Mouse (Mus musculus) telencephalon, adult 2 months (tissue): ENCODE measurements around the gene Ddi2.

Source experiments
- DNase-seq: peaks from one replicate; pipeline ENCODE4 v3.0.0-alpha.2; 2011; ENCODE audit warnings: low read depth, low spot score

The Ddi2 gene

DNA sequence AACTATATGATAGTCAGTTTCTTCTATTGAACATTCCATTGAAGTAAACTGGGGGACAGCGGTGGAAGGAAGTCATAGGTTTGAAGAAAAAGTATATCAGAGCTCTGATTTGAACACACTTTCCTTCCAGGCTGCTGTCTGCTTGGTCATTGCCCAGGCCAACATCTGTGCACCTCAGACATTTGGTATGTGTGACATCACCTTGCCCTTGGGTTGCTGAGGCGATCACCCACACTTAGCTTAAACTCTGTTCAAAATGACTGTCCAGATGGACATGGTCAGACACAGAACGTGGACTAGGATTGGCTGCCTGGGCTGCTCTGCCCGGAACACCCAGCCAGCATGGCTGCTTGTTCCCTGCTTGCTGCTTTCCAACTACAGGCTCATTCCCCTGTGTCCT is 19.2 kb upstream of the Ddi2 start:
- no peak for DNase-seq

DNA sequence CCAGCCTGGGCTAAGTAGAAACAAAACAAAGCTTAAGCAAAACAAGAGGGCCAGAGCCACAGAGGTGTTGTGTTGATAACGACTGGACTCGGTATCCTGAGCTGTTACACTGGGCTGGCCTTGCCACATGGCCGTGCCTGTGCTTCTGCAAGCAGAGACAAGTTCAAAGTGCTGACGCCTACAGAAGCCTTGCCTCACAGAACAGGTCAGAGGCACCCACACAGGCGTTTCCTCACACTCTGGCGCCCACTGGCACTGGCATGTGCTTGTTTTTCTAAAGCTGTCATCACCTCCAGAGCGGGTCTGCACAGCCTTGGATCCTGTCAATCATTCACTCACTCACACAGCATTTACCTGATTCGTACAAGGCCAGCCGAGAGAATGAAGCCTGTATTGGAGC is 18.6 kb upstream of the Ddi2 start:
- DNase-seq: no peak

DNA sequence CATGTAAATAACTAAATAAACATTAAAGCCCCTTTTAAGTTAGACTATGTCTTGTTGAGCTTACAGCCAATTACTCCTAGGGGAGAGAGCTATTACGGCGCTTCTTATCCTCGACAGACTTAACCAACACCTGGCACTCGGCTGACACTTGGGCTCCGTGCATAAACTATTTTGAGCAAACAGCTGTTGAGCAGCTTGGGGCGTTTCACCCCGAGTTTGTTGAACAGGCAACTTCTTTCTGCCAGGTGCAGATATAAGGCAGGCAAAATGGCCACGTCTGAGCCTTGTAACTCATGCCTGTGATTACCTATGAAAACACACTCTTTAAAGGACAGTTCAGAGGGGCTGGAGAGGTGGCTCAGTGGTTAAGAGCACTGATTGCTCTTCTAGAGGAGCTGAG is 14.8 kb upstream of the Ddi2 start:
- no peak for DNase-seq

DNA sequence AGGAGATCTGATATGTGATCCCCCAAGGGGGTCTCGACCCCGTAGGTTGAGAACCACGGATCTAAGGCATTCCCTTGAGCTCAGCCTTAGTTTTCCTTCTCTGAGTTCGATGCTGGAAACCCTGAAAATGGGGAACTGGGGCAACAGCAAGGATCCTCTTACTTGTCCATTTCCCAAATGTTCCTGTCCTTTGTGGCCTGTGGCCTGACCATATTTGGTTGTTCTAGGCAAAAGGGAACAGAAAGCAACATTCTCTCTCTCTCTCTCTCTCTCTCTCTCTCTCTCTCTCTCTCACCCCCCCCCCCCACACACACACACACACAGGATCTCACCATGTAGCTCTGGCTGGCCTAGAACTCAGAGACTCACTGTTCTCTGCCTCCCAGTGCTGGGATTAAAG is 13.6 kb upstream of the Ddi2 start:
- DNase-seq: no peak

DNA sequence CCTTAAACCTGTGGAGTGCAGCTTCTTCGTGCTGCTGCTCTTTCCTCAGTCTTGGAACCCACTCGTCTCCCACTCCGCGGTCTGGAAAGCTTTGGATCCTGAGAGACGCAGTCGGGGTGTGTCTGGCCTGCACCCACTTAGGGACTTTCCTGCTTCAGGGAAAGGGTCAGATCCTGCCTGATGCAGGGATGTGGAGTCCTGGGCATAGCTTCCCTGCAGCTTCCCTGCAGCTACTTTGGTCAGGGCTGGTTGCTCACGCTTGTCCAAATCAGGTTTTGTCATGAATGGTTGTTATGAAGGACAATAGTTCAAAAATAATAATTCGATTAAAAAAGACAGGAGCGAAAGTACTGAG is 12.0 kb upstream of the Ddi2 start:
- no peak for DNase-seq

DNA sequence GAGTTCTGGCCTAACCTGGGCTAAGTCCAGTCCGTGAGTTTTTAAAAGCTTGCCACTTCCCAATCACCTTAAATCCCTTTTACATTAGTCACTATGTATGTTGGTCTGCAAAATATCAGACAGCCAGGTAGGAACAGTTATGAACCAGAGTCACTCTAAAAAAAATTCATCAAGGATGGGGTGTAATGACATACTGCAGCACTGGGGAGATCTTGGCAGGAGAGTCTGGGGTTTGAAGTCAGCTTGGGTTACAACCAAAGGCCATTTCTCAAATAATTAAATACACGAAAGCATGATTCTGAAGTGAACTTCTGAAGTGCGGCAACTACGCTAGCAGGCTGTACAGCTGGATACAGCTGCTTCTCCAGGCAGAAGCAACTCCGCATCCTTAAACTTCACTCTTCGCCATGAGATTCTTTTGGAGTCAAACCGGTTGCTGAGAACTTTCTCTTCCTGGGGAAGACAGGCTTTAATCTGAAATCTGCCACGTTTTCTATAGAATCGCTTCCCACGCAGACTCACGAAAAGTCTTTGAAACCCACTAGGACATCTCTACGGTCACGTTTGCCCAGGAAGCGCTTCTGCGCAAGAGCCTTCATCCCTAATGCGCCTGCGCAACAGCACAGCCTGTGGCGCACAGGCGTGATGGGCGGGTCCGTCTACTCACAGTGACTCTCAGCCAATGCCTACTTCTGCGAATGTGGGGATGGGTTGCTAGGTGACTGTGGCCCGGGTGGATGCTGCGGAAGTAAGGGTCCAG is 11.4 kb upstream of the Ddi2 start:
- peak; percentile 94 for DNase-seq

DNA sequence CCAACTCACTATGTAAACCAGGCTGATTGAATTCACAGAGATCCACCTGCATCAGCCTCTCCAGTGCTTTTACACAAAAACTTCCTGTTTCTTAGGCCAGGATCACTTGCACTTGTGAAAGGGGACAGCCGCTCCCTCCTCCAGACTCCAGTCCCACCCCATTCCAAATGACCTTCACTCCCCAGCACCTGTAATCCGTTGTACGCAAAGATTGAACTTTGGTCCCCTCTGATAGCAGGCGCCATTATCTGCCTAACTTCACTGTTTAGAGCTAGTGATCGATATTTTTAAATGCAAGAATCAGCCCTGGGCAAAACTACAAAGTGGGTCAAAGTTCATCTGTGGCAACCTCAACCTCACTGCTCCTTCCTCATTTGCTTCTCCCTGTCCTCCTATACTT is 8.5 kb upstream of the Ddi2 start:
- no peak for DNase-seq

DNA sequence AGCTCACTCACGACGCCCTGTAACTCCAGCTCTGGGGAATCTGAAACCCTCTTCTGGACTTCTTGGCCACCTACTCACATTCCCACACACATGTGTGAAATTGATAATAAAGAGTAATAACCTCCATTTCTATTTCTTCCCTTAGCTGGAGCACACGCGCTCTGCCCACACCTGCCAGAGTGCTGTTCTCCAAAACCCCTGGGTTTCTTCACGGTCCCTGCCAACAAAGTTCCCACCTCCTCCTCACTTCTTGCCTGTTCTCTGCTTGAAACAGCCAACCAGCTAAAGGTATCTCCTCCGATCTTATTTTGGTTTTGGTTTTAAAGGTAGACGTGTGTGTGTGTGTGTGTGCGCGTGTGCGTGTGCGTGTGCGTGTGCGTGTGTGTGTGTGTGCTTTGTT is 7.2 kb upstream of the Ddi2 start:
- DNase-seq: peak; percentile 61

DNA sequence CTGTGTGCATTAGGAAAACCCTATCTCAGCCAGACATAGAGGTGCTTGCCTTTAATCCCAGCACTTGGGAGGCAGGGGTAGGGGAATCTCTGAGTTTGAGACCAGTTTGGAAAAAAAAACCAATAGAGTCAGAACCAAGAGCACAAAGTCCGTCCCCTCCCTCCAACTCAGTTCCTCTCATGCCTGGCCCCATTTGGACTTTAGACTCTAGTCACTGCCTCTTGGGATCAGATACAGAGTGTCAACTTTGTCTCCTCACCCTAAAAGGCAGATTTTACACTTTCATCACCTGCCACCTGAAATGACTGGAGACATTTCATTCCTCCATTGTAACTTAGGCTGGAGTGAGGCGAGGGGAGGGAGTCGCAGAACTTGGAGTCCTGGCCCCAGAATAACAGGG is 6.0 kb upstream of the Ddi2 start:
- DNase-seq: no peak

DNA sequence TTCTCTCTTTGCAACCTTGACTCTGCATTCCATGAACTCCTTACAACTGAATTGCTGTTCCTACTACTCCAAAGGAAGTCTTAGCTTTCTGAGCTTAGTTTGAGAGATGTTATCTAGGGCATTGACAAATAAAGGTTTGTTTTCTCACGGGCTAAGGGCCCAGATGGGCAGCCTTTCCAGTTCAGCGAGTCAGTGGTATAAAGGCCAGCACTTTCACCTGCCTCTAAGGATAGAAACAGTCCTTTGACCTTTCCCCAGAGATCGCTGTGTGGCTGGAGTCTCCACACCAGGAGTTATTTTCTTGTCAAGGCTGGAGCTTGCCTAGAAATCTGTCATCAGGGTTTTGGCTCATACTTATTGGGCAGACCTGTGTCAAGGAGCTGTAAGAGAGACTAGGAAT is 2.5 kb upstream of the Ddi2 start:
- no peak for DNase-seq

DNA sequence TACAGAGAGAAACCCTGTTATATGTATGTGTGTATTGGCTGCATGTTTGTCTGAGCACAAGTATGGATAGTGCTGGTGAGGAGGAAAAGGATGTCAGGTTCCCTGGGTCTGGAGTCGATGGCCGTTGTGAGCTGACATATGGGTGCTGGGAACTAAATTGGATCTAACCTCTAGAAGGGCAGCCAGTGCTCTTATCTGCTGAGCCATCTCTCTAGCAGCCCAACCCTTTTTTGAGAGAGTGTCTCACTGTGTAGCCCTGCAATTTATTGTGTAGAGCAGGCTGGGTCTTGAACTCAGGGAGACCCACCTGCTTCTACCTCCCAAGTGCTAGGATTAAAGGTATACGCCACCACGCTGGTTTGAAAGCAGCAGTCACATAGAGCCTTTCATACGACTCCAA is 2.1 kb upstream of the Ddi2 start:
- DNase-seq: no peak

DNA sequence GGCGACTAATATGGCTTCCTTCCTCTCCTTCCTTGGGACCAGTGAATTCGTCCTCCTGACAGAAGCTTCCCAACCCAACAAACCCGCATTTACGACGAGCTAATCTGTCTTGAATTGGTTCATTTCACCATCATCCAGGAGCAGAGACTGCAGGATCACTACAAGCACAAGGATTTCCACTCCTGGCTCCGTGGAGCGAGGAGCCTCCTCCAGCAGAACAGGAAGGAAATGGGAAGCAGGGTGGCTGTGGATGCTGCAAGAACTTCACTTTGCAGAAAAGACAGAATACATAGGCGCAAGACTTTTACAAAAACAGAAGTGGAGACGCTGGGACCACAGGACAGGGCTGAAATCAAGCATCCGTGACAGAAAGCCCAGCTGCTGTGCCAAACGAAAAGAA is 1.4 kb upstream of the Ddi2 start:
- DNase-seq: no peak

DNA sequence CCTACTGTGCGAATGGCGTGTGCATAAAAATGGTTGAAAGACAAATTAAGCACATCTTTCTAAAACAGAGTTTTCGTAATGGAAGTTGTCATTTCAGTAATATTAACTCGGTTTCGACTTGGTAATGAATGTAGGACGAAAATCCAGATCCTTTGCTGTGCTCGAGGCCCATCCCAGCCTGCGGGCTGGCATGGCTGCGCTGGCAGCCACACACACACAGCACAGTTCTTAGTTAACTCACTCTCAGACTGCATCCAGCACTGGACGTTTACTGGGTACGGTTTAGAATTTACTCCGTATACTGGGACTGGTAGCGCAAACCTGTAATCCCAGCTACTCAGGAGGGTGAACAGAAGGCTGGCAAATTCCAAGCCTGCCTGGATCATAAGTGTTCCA is 452 bp upstream of the Ddi2 start:
- DNase-seq: no peak

DNA sequence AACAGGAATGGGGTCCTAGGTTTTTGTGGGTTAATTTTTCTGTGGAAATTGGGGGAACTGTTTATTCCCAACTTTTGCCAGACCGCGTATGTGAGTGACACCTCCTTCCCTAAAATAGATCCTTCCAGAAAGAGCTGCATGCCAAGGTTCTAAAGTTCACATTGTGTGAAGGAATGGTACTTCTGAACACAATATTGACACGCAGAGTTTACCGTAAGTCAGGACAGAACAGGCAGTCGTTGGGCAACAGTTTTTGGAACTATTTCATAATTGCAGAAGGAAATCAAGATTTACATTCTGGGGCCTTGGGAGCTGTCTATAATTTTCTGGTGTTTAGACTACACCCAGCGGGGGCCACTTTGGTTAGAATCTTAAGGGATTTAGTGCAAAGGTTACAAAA is 1.3 kb downstream of the Ddi2 start:
- no peak for DNase-seq

DNA sequence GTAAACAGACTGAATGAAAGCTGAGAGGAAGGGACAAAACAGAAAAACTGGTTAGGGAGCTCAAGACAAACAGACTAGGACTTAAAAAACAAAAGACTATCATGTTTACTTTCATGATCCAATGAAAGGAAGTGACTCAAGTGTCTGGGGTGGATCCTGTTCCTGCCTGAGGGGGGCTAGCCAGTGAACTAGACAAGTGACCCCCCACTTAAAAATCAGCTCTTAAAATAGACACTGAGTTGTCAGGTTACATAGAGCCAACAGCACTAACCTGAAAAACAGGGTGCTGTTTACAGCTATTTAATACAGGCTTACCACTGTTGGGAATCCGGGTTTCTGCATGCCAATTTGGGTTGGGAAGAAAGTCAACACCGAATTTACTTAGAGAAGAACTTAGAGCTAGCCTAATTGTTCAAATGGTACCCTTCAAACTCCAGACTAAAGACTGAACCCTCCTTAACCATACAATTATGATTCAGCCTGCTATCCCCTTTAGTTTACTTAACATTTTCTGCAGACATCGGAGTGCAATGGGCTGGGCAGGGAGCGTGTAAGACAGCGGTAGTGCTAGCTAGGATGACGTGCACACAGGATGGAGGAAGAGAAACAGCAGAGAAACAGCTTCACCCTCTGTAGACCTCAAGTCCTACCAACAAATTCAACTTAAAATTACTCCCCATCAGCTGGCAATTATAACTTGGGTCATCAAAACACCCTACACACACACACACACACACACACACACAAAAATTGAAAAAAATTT is 2.3 kb downstream of the Ddi2 start:
- no peak for DNase-seq

DNA sequence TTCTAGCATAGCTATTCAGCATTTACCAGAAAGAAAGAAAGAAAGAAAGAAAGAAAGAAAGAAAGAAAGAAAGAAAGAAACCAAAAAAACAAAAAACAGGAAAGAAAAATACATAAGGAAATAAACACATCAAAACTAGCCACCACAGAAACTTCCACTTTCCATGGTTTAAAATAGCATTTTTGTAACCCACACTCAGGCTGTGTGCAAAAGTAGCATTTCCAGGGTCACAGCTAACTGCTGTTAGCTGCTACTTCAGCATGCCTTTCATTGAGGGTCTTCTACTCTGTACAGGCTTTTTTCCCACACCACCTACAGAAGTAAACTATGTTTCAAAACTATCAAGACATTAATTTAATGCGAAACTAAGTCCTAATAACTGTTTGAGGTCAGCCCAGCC is 3.9 kb downstream of the Ddi2 start:
- no peak for DNase-seq

DNA sequence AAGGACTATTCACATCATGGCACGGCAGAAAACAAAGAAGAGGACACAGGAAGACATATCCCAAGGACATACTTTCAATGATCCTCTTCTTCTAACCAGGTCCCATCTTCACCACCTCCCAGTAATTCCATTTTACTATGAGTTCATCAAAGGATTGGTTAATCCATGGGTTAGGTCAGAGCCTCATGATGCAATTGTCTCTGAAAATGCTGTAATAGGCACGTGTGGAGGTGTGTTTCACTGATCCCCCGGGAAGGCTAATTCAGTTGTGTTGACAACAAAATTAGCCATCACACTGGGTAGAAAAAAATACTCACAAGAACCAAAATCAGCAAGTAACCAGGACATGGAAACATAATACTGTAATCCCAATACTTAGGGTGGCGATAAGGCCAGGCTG is 5.6 kb downstream of the Ddi2 start:
- no peak for DNase-seq

DNA sequence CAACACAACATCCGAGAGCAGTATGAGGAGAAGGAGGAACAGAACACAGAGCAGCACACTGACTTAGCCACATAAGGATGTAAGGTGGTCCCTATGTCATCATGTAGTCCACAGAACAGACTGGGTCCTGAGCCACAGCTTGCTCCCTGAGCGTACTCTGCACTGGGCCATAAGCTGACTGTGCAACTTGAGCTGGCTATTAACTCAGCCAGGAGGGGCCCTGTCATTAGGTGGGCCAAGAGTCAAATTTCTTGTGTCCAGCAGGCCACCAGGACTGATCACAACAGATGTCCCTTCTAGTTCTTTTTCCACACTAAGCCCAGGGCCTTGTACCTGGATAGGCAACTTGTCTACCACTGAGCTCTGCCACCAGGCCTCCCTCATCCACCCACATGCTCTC is 8.2 kb downstream of the Ddi2 start:
- DNase-seq: no peak

DNA sequence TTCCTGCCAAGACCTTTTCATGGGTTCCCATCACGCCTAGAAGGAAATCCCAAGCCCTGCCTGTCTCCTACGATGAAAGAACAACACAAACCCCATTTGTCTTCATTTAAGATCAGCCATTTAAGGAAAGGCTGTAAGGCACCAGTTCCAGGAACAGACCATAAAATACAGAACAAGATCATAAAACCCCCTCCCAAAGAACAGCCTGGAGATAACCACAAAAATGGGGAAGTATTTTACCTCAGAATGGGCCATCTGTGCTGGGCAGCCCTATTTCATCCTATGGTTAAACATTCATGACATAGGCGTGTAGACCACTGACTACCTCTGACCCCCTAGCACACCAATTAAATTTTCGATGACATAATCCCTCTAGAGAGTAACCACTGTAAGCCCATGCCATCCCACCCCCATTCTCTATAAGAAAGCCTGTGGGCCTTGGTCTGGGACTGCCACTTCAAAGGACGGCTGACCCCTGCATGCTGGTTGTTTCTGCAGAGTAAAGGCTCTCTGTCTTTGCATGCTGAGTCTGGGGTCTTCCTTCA is 9.5 kb downstream of the Ddi2 start:
- no peak for DNase-seq

DNA sequence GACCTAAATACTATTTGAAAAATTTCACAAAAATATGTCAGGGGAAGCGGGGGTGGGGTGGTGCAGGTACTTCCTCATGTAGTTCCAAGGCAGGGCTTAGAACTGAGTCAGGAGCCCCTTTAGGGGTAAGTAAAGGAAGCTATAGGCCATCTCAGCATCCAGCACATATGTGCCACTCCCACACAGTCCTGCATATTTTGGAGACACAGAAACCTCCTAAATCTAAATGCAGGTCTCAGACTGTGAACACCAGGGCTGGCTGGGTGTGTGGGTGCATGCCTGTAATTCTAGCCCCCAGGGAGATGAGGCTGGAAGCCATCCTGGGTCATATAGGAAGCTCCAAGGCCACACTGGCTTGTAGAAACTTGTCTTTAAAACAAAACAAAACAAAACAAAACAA is 12.0 kb downstream of the Ddi2 start:
- no peak for DNase-seq

DNA sequence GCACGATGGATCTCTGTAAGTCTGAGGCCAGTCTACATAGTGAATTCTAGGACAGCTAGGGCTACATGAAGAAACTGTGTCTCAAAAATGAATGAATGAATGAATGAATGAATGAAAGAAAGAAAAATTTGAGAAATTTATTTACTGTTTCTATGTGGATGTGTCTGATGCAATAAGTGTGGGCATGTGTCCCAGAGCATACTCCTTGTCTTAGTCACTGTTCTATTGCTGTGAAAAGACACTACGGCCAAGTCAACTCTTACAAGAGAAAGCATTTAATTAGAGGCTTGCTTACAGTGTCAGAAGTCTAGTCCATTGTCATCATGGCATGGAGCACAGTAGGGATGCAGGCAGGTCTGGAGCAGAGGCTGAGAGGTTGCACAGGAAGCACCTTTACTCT is 14.2 kb downstream of the Ddi2 start:
- DNase-seq: no peak

DNA sequence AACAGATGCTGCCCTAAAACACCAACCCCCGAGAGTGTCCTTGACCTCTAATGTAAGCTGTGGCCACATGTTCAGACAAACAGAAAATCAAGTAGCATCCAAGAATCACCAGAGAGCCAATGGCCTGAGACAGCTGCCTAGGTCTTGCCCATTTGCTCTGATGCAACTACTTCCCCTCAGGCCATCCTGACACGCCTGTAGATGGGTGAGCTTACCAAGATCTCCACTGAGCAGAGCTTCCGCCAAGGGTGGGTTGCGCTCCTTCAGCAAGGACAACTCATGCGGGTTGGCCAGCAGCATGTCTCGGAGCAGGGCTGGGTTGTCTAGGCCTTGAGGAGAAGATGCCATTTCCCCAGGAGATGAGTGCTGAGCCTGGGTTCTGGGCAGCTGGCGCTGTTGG is 15.2 kb downstream of the Ddi2 start:
- DNase-seq: no peak

DNA sequence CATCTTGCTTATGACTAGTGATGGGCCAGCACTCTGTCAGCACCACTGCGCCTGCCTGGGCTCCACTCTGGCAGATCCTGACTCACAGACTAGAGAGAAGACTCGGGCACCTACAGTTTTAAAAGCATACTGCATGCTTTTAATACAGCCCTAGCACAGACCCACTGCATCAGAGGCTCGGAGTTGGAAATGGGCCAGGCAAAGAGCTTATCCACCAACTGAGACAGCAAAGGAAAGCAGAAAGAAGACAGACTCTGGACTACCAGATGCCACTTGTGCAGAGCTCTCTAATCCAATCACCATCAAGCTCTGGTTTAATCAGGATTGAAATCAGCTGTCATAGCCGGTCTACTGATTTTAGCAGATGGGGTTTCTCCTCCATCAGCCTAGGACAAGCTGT is 17.9 kb downstream of the Ddi2 start:
- peak; percentile 70 for DNase-seq
